Mouse (Mus musculus) erythroblast, embryonic 14.5 days (primary cell): Measurements from ENCODE around the gene Celf2.

Source experiments
- GATA1 ChIP-seq: IDR thresholded peaks from 2 replicates; pipeline ENCODE4 v1.6.1; 2012; ENCODE audit warnings: low read length, inconsistent platforms, mixed read lengths
- TAL1 ChIP-seq: IDR thresholded peaks from 3 replicates; pipeline ENCODE4 v1.6.1; 2012; ENCODE audit warnings: low read length, inconsistent platforms, mixed read lengths

- TF ChIP-seq GATA1 (no peak), TAL1 (no peak)
Measured at GRCm38 (mm10) chr2:7090496-7090895, 418.9 kb downstream of the Celf2 start.
